Mouse (Mus musculus): Measurements from ENCODE around the gene F3. TPM values are rescaled to one million over a fixed set of nuclear protein-coding genes. Genes with fewer than 3 reads are reported as not detected.

Gene F3
- polyA plus RNA-seq (2012; rRNA removed) = 15.5 and 16.5 TPM in 2 replicates

- WGBS = 1% methylated on average over 73 of the region's 73 CpGs
- DNase-seq (ENCODE audit: low read depth, low spot score) = no peak
Observed at GRCm38 (mm10) chr3:121722971-121723844, at the start of gene F3. Gene F3, plus strand, starts transcription at chr3:121723537.

GRCm38 (mm10) chr3:121678935-121679334 lies 44.4 kb upstream of the F3 start:
- no peak for DNase-seq (ENCODE audit: low read depth, low spot score)
- WGBS = 73% methylated on average over 4 of the region's 4 CpGs

- DNase-seq (ENCODE audit: low read depth, low spot score) = no peak
- WGBS = 93% methylated on average over 3 of the region's 3 CpGs
Observed at GRCm38 (mm10) chr3:121679443-121679842, 43.9 kb upstream of the F3 start.

GRCm38 (mm10) chr3:121680187-121680586 lies 43.1 kb upstream of the F3 start:
- DNase-seq (ENCODE audit: low read depth, low spot score) = no peak
- WGBS = 82% methylated on average over 3 of the region's 3 CpGs

- WGBS = 64% methylated on average over 10 of the region's 10 CpGs
- DNase-seq (ENCODE audit: low read depth, low spot score) = no peak
Observed at GRCm38 (mm10) chr3:121682439-121683411, 40.6 kb upstream of the F3 start.

GRCm38 (mm10) chr3:121684552-121684951 lies 38.8 kb upstream of the F3 start:
- no peak for DNase-seq (ENCODE audit: low read depth, low spot score)
- 57% methylated on average over 4 of the region's 4 CpGs for WGBS

- 24% methylated on average over 4 of the region's 4 CpGs for WGBS
- no peak for DNase-seq (ENCODE audit: low read depth, low spot score)
Observed at GRCm38 (mm10) chr3:121684963-121685362, 38.4 kb upstream of the F3 start.

- WGBS = 46% methylated on average over 1 of the region's 1 CpGs
- DNase-seq (ENCODE audit: low read depth, low spot score) = no peak
Observed at GRCm38 (mm10) chr3:121685985-121686384, 37.4 kb upstream of the F3 start.

GRCm38 (mm10) chr3:121686408-121686911 lies 36.9 kb upstream of the F3 start:
- 34% methylated on average over 4 of the region's 4 CpGs for WGBS
- DNase-seq (ENCODE audit: low read depth, low spot score) = peak; percentile 98

- no peak for DNase-seq (ENCODE audit: low read depth, low spot score)
Observed at GRCm38 (mm10) chr3:121687741-121688140, 35.6 kb upstream of the F3 start.

GRCm38 (mm10) chr3:121689029-121689428 lies 34.3 kb upstream of the F3 start:
- no peak for DNase-seq (ENCODE audit: low read depth, low spot score)
- WGBS = 54% methylated on average over 5 of the region's 5 CpGs

More at GRCm38 (mm10) chr3:121687741-121688140, 35.6 kb upstream of the F3 start:
- whole genome bisulfite sequencing = 81% methylated on average over 3 of the region's 3 CpGs

- 87% methylated on average over 3 of the region's 3 CpGs for WGBS
- no peak for DNase-seq (ENCODE audit: low read depth, low spot score)
Observed at GRCm38 (mm10) chr3:121689697-121690096, 33.6 kb upstream of the F3 start.

- DNase-seq (ENCODE audit: low read depth, low spot score) = no peak
- WGBS = 63% methylated on average over 13 of the region's 13 CpGs
Observed at GRCm38 (mm10) chr3:121693001-121693730, 30.2 kb upstream of the F3 start.

GRCm38 (mm10) chr3:121693746-121694145 lies 29.6 kb upstream of the F3 start:
- no peak for DNase-seq (ENCODE audit: low read depth, low spot score)
- WGBS = 50% methylated on average over 5 of the region's 5 CpGs

GRCm38 (mm10) chr3:121697169-121697568 lies 26.2 kb upstream of the F3 start:
- 52% methylated on average over 7 of the region's 7 CpGs for WGBS
- DNase-seq (ENCODE audit: low read depth, low spot score) = no peak

GRCm38 (mm10) chr3:121699401-121699800 lies 23.9 kb upstream of the F3 start:
- no peak for DNase-seq (ENCODE audit: low read depth, low spot score)
- 70% methylated on average over 4 of the region's 4 CpGs for WGBS

- DNase-seq (ENCODE audit: low read depth, low spot score) = no peak
- WGBS = 78% methylated on average over 4 of the region's 4 CpGs
Observed at GRCm38 (mm10) chr3:121699849-121700248, 23.5 kb upstream of the F3 start.

GRCm38 (mm10) chr3:121700364-121700952 lies 22.9 kb upstream of the F3 start:
- 74% methylated on average over 8 of the region's 8 CpGs for WGBS
- no peak for DNase-seq (ENCODE audit: low read depth, low spot score)
